Mouse (Mus musculus) CH12.LX (cell line): Measurements from ENCODE around the gene Ece1. TPM values are rescaled to one million over a fixed set of nuclear protein-coding genes. Genes with fewer than 3 reads are reported as not detected.

ENCODE experiments used
- DNase-seq: peaks from one replicate; pipeline ENCODE4 v3.0.0-alpha.2; 2013; ENCODE audit errors: extremely low read depth
- H3K27ac ChIP-seq: 2 replicates; pipeline ENCODE4 v1.5.1; 2012; ENCODE audit warnings: low read depth, mild to moderate bottlenecking, control low read depth, moderate library complexity; ENCODE audit not compliant: insufficient read depth
- H3K27me3 ChIP-seq: replicated peaks from 2 replicates; pipeline ENCODE3; 2012; ENCODE audit warnings: inconsistent platforms
- H3K36me3 ChIP-seq, 2 experiments: replicated peaks in 1 of 2; 2 replicates each; pipeline versions ENCODE3 to v1.6.1; 2012; ENCODE audit warnings: inconsistent platforms in 1 of 2, low read length in 1 of 2, mild to moderate bottlenecking in 1 of 2, mixed read lengths in 1 of 2, moderate library complexity in 1 of 2; ENCODE audit not compliant: control insufficient read depth in 1 of 2, insufficient read depth in 1 of 2
- H3K4me1 ChIP-seq, 2 experiments: 2 replicates each; pipeline ENCODE4 v1.6.1; 2012; ENCODE audit warnings: inconsistent platforms in 1 of 2, moderate library complexity in 1 of 2; ENCODE audit not compliant: insufficient read depth in 2 of 2, control insufficient read depth in 1 of 2
- H3K4me2 ChIP-seq: 2 replicates; pipeline ENCODE4 v1.6.1; 2012; ENCODE audit warnings: low read depth, mild to moderate bottlenecking, control low read depth; ENCODE audit not compliant: poor library complexity, insufficient read depth, severe bottlenecking
- H3K4me3 ChIP-seq, 3 experiments: fragments of 150-350 bp in 1 of 3; sonication (generic) in 1 of 3; replicated peaks in 1 of 3; 2 replicates each; pipeline versions ENCODE3 to v1.5.1; 2011 to 2012; ENCODE audit warnings: low read depth in 2 of 3, low read length in 2 of 3, mild to moderate bottlenecking in 2 of 3, moderate library complexity in 2 of 3, control low read depth in 1 of 3, improper control_type of control experiment in 1 of 3, inconsistent platforms in 1 of 3, mixed read lengths in 1 of 3; ENCODE audit not compliant: poor library complexity in 1 of 3
- H3K79me2 ChIP-seq: replicated peaks from 2 replicates; pipeline ENCODE4 v1.6.1; 2012; ENCODE audit warnings: mild to moderate bottlenecking, moderate library complexity; ENCODE audit not compliant: control insufficient read depth, poor library complexity, insufficient read depth, severe bottlenecking; ENCODE audit errors: extremely low read depth
- H3K9ac ChIP-seq: 2 replicates; pipeline ENCODE4 v1.6.1; 2012; ENCODE audit warnings: low read depth, mild to moderate bottlenecking, control low read depth, moderate library complexity; ENCODE audit not compliant: insufficient read depth
- H3K9me3 ChIP-seq: replicated peaks from 2 replicates; pipeline ENCODE3; 2012; ENCODE audit warnings: low read length, inconsistent platforms, mixed read lengths
- BHLHE40 ChIP-seq: IDR thresholded peaks from 2 replicates; pipeline ENCODE4 v1.6.1; 2011; ENCODE audit warnings: mild to moderate bottlenecking, low read depth, low read length, improper control_type of control experiment
- CHD1 ChIP-seq: IDR thresholded peaks from 2 replicates; pipeline ENCODE4 v1.6.1; 2012; ENCODE audit warnings: low read depth, low read length, improper control_type of control experiment, inconsistent platforms
- CTCF ChIP-seq, 2 experiments: IDR thresholded peaks in 1 of 2; conservative IDR thresholded peaks in 1 of 2; 2 replicates each; pipeline ENCODE4 v1.5.1; 2011 to 2012; ENCODE audit warnings: low read depth in 2 of 2, low read length in 2 of 2, improper control_type of control experiment in 1 of 2, inconsistent platforms in 1 of 2, mild to moderate bottlenecking in 1 of 2, moderate library complexity in 1 of 2
- ELF1 ChIP-seq: IDR thresholded peaks from 2 replicates; pipeline ENCODE4 v1.6.1; 2014; ENCODE audit warnings: low read depth, mild to moderate bottlenecking, inconsistent platforms, low read length, improper control_type of control experiment
- EP300 ChIP-seq: IDR thresholded peaks from 2 replicates; pipeline ENCODE4 v1.6.1; 2011; ENCODE audit warnings: low read length, improper control_type of control experiment
- ETS1 ChIP-seq: conservative IDR thresholded peaks from 2 replicates; pipeline ENCODE4 v1.6.1; 2012; ENCODE audit warnings: low read depth, mild to moderate bottlenecking, inconsistent platforms, low read length, improper control_type of control experiment, moderate library complexity
- HCFC1 ChIP-seq: IDR thresholded peaks from 2 replicates; pipeline ENCODE4 v1.6.1; 2012; ENCODE audit warnings: low read depth, mild to moderate bottlenecking, inconsistent platforms, low read length, improper control_type of control experiment
- IRF4 ChIP-seq: IDR thresholded peaks from 2 replicates; pipeline ENCODE4 v1.6.1; 2014; ENCODE audit warnings: low read depth, mild to moderate bottlenecking, inconsistent platforms, low read length, improper control_type of control experiment
- JUN ChIP-seq: IDR thresholded peaks from 2 replicates; pipeline ENCODE4 v1.6.1; 2011; ENCODE audit warnings: low read depth, mild to moderate bottlenecking, low read length, improper control_type of control experiment, moderate library complexity; ENCODE audit not compliant: insufficient read depth
- JUND ChIP-seq: conservative IDR thresholded peaks from 2 replicates; pipeline ENCODE4 v1.6.1; 2011; ENCODE audit warnings: low read depth, low read length, improper control_type of control experiment
- KAT2A ChIP-seq: IDR thresholded peaks from 2 replicates; pipeline ENCODE4 v1.6.1; 2012; ENCODE audit warnings: low read length, improper control_type of control experiment, inconsistent platforms; ENCODE audit not compliant: insufficient replicate concordance
- MAX ChIP-seq: IDR thresholded peaks from 2 replicates; pipeline ENCODE4 v1.6.1; 2011; ENCODE audit warnings: low read length, improper control_type of control experiment
- MAZ ChIP-seq: IDR thresholded peaks from 2 replicates; pipeline ENCODE4 v1.6.1; 2012; ENCODE audit warnings: low read depth, mild to moderate bottlenecking, inconsistent platforms, low read length, improper control_type of control experiment, moderate library complexity
- MEF2A ChIP-seq: IDR thresholded peaks from 2 replicates; pipeline ENCODE4 v1.6.1; 2014; ENCODE audit warnings: low read depth, mild to moderate bottlenecking, inconsistent platforms, low read length, improper control_type of control experiment, borderline replicate concordance
- NELFE ChIP-seq: IDR thresholded peaks from 2 replicates; pipeline ENCODE4 v1.6.1; 2011; ENCODE audit warnings: low read depth, low read length, improper control_type of control experiment
- NRF1 ChIP-seq: IDR thresholded peaks from 2 replicates; pipeline ENCODE4 v1.6.1; 2014; ENCODE audit warnings: low read depth, mild to moderate bottlenecking, inconsistent platforms, low read length, improper control_type of control experiment, moderate library complexity
- POLR2A ChIP-seq: IDR thresholded peaks from 2 replicates; pipeline ENCODE4 v1.6.1; 2011; ENCODE audit warnings: low read depth, mild to moderate bottlenecking, improper control_type of control experiment, low read length
- RAD21 ChIP-seq: IDR thresholded peaks from 2 replicates; pipeline ENCODE4 v1.6.1; 2011; ENCODE audit warnings: low read depth, mild to moderate bottlenecking, low read length, improper control_type of control experiment, moderate library complexity
- RCOR1 ChIP-seq: conservative IDR thresholded peaks from 2 replicates; pipeline ENCODE4 v1.6.1; 2012; ENCODE audit warnings: low read depth, mild to moderate bottlenecking, inconsistent platforms, low read length, improper control_type of control experiment
- SIN3A ChIP-seq: IDR thresholded peaks from 2 replicates; pipeline ENCODE4 v1.6.1; 2012; ENCODE audit warnings: low read length, improper control_type of control experiment, inconsistent platforms
- SMC3 ChIP-seq: IDR thresholded peaks from 2 replicates; pipeline ENCODE4 v1.6.1; 2011; ENCODE audit warnings: low read depth, low read length, improper control_type of control experiment
- TBP ChIP-seq: conservative IDR thresholded peaks from 2 replicates; pipeline ENCODE4 v1.6.1; 2011; ENCODE audit warnings: low read depth, low read length, improper control_type of control experiment
- TCF12 ChIP-seq: IDR thresholded peaks from 2 replicates; pipeline ENCODE4 v1.6.1; 2014; ENCODE audit warnings: low read depth, mild to moderate bottlenecking, inconsistent platforms, low read length, improper control_type of control experiment
- UBTF ChIP-seq: IDR thresholded peaks from 2 replicates; pipeline ENCODE4 v1.6.1; 2012; ENCODE audit warnings: low read depth, mild to moderate bottlenecking, inconsistent platforms, low read length, improper control_type of control experiment, moderate library complexity
- USF2 ChIP-seq: conservative IDR thresholded peaks from 2 replicates; pipeline ENCODE4 v1.6.1; 2011; ENCODE audit warnings: low read depth, low read length, improper control_type of control experiment
- ZKSCAN1 ChIP-seq: IDR thresholded peaks from 2 replicates; pipeline ENCODE4 v1.6.1; 2012; ENCODE audit warnings: low read depth, inconsistent platforms, low read length, improper control_type of control experiment, borderline replicate concordance
- ZNF384 ChIP-seq: IDR thresholded peaks from 2 replicates; pipeline ENCODE4 v1.6.1; 2012; ENCODE audit warnings: low read depth, low read length, improper control_type of control experiment, inconsistent platforms
- dilution Hi-C: fragments of 300-500 bp; cut with MboI; formaldehyde crosslinking; loops from 2 replicates; pipeline ENCODE4 v1.14.3; 2020; ENCODE audit warnings: low sequenced_read_pairs; ENCODE audit not compliant: extremely low pct_unique_long_range_greater_than_20kb, extremely low pct_ligation_motif_present
- in situ Hi-C: fragments of 300-500 bp; cut with MboI; formaldehyde crosslinking; loops from 3 replicates; pipeline ENCODE4 v1.14.3; 2019; ENCODE audit warnings: low sequenced_read_pairs, low pct_ligation_motif_present, low pct_unique_long_range_greater_than_20kb, mixed read lengths
- polyA plus RNA-seq: library from polyadenylated mRNA; unstranded; fragments of >175 nt; gene quantifications from 2 replicates; pipeline ENCODE4 v1.2.1, GENCODE M21; 2012; ENCODE audit warnings: low read depth; ENCODE audit not compliant: insufficient read length
- total RNA-seq, 2 experiments: library from RNA; depleted of rRNA; stranded (reverse); fragments of 300-350 nt in 1 of 2; fragments of >200 nt in 1 of 2; gene quantifications; 2 replicates each; pipeline ENCODE4 v1.2.3; 2012 to 2014

The Ece1 gene
- total and polyA plus RNA-seq, 3 experiments: 0.12 to 10.0 (median 0.16) TPM

- H3K9ac ChIP-seq: no peak overlapping the region
- no peak overlapping the region for H3K4me3 ChIP-seq
- H3K27ac ChIP-seq: no peak overlapping the region
- peaks cover 93% of the 10 kb centered on the region for H3K27me3 ChIP-seq
- no peak for DNase-seq
- H3K36me3 ChIP-seq: no peaks in the 10 kb centered on the region
- dilution Hi-C loops: no loop called here
- H3K4me2 ChIP-seq: no peak overlapping the region
- TF ChIP-seq MAX: no peak
- TF ChIP-seq SMC3: no peak
- TF ChIP-seq MAZ: no peak
- no peak for TF ChIP-seq BHLHE40
- TF ChIP-seq ZNF384: no peak
- TF ChIP-seq ETS1: no peak
- TF ChIP-seq NRF1: no peak
- no peak for TF ChIP-seq POLR2A
- TF ChIP-seq ZKSCAN1: no peak
- TF ChIP-seq RAD21: no peak
- no peak for TF ChIP-seq RCOR1
- TF ChIP-seq USF2: no peak
- TF ChIP-seq JUND: no peak
- TF ChIP-seq SIN3A: no peak
- no peak for TF ChIP-seq MEF2A
- TF ChIP-seq CTCF (conservative IDR thresholded peaks at IDR 0.05 in 1 of 2, IDR thresholded peaks at IDR 0.05 in 1 of 2; ENCODE audit: low read depth in 2 of 2, low read length in 2 of 2): no peak
- no peak for TF ChIP-seq KAT2A
- no peaks in the 10 kb centered on the region for H3K79me2 ChIP-seq
- no peaks in the 10 kb centered on the region for H3K9me3 ChIP-seq
- peaks cover 7 to 13% of the 10 kb centered on the region in 2 experiments; a peak in 2 of 4 replicates for H3K4me1 ChIP-seq
- in situ Hi-C loops: no loop called here
Observed at GRCm38 (mm10) chr4:137864031-137864430, 2.0 kb downstream of the Ece1 start.

GRCm38 (mm10) chr4:137864769-137865168, 2.7 kb downstream of the Ece1 start:
- Histone ChIP-seq H3K4me3 (no peak overlapping the region), H3K9ac (no peak overlapping the region), H3K27ac (no peak overlapping the region), H3K79me2 (no peaks in the 10 kb centered on the region), H3K4me1 (peaks cover 7 to 13% of the 10 kb centered on the region in 2 experiments; a peak in 2 of 4 replicates), H3K4me2 (no peak overlapping the region), H3K36me3 (no peaks in the 10 kb centered on the region), H3K9me3 (no peaks in the 10 kb centered on the region), H3K27me3 (peaks cover 90% of the 10 kb centered on the region)
- in situ Hi-C loops: no loop called here
- dilution Hi-C loops: no loop called here
- TF ChIP-seq RCOR1: no peak
- no peak for TF ChIP-seq ETS1
- TF ChIP-seq TBP: no peak
- TF ChIP-seq JUN: no peak
- no peak for TF ChIP-seq CHD1
- TF ChIP-seq RAD21: no peak
- TF ChIP-seq ZKSCAN1: no peak
- TF ChIP-seq TCF12: no peak
- TF ChIP-seq ELF1: no peak
- no peak for TF ChIP-seq NELFE
- TF ChIP-seq HCFC1: no peak
- TF ChIP-seq UBTF: no peak
- no peak for TF ChIP-seq JUND
- TF ChIP-seq CTCF (conservative IDR thresholded peaks at IDR 0.05 in 1 of 2, IDR thresholded peaks at IDR 0.05 in 1 of 2; ENCODE audit: low read depth in 2 of 2, low read length in 2 of 2): no peak
- TF ChIP-seq IRF4: no peak
- TF ChIP-seq NRF1: no peak
- TF ChIP-seq EP300: no peak
- DNase-seq: no peak
